Mouse (Mus musculus): ENCODE data around the gene Keap1. TPM values are rescaled to one million over a fixed set of nuclear protein-coding genes. Genes with fewer than 3 reads are reported as not detected.
"Not testable (repeated sequence)": the region's sequence is repeated elsewhere in the genome, so short reads cannot be mapped to it uniquely, and the experiment has no call there.

Gene Keap1
- total RNA-seq, 2 experiments from 2014 or later, result 57.2 to 58.1 TPM

DNA sequence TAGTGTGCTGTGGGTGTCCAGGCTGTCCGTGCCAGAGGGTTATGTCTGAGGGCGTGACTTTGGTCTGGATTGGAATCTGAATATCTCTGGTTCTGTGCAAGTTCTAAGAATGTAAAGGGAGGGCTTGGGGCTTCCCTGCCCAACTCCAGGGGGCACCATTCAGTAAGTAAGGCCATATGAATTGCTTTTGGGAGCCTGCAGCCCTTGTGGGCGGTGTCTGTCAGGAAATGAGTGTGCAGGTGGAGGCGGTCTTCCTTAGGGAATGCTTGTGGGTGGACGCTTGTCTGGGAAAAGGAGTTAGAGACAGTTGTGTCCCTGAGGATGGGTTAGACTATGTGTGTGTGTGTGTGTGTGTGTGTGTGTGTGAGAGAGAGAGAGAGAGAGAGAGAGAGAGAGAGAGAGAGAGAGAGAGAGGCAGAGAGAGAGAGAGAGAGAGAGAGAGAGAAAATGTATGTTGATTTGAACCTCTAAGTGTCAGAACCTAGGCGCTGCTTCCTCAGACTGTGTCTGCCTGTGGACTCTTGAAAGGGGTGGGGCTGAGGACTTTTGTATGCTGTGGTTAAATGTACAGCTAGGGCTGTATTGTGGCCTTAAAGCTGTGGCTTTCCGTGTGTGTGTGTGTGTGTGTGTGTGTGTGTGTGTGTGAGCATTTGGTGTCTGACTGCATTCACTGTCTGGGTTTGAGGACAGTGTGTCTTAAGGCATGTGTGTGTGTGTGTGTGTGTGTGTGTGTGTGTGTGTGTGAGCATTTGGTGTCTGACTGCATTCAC lies 43.2 kb downstream of the Keap1 start:
- DNase-seq, result not testable (repeated sequence)

DNA sequence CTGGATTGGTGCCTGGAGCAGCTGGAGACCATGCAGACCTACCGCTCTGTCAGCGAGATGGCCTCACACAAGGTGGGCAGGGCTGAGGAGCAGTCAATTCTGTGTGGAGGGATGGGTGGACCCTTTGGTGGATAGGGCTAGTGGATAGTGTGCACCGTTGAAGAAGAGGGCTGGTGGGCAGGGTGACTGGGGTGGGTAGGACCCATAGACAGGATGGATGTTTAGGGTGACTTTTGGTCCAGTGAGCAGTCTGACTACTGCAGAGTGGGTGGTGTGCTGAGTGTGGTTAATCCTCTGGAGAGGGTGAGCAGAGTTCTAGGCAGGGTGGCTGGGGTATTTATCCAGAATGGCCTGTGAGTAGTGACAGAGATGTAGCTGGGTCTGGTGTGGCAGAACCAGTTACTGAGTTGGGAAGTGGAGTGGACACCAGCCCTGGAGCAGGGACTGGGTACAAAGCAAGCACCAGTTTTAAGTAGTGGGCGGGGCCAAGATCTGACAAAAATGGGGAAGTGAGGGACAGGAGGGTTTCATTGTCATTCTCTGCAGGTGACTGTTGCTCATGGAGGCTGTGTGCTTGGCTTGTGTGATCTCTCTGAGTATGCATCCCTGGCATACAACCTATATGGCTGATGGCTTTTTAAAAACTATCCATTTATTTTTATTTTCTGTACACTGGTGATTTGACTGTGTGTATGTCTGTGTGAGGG lies 44.2 kb downstream of the Keap1 start:
- no peak for DNase-seq

DNA sequence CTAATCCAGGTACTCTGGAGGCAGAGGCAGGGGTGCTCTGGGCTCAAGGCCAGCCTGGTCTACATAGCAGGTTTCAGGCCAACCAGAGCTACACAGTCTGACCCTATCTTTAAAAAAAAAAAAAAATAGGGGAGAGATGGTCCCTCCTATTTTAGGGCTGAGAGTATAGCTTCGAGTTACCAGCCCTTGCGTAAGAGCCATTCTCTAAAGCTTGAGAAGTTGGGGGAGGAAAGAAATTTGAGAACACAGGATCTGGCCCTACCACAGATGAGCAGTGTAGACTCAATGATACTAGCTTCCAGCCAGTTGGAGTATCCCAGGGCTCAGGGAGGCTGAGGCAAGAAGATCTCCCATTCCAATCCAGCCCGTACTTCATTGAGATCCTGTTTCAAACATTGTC lies 45.4 kb downstream of the Keap1 start:
- no peak for DNase-seq

DNA sequence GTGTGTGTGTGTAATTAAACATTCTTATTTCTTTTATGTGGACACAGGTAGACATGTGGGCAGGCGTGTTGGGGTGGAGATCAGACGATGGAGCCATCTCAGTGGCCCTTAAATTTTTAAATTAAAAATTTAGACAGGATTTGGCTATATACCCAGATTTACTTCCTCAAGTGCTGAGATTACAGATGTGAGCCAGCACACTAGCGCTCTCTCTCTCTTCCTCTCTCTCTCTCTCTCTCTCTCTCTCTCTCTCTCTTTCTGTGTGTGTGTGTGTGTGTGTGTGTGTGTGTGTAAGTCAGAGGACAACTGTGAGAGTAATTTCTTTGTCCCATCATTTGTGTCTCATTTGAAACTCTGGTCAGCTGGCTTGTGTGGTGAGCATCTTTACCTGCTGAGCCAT lies 48.5 kb downstream of the Keap1 start:
- no peak for DNase-seq

- DNase-seq, result no peak
Observed at GRCm38 (mm10) chr9:21189905-21190304, 49.3 kb downstream of the Keap1 start.

DNA sequence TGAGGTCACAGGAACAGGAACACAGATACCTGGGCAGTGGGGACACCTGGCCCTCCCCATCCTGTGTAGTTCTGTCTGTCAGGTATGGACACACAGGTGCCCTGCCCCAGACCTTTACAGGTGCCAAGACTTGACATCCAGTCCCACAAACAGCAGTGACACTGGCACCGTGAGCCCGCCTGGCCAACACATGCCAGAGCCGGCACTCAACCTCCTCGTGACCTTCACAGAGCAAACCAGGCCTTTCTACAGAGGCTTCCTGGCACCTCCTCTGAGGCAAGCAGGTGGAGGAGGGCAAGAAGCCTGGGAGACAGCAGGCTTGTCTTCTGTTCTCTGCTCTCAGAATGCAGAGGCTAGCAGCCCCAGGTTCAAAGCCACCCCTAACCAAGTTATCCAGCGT lies 53.7 kb downstream of the Keap1 start:
- no peak for DNase-seq

GRCm38 (mm10) chr9:21184733-21185132 lies 54.4 kb downstream of the Keap1 start:
- no peak for DNase-seq

GRCm38 (mm10) chr9:21183905-21184413 lies 55.2 kb downstream of the Keap1 start:
- peak; percentile 21 to 40 for DNase-seq

- no peak for DNase-seq
Observed at GRCm38 (mm10) chr9:21183421-21183820, 55.7 kb downstream of the Keap1 start.

- no peak for DNase-seq
Observed at GRCm38 (mm10) chr9:21181421-21182220, 57.5 kb downstream of the Keap1 start.

DNA sequence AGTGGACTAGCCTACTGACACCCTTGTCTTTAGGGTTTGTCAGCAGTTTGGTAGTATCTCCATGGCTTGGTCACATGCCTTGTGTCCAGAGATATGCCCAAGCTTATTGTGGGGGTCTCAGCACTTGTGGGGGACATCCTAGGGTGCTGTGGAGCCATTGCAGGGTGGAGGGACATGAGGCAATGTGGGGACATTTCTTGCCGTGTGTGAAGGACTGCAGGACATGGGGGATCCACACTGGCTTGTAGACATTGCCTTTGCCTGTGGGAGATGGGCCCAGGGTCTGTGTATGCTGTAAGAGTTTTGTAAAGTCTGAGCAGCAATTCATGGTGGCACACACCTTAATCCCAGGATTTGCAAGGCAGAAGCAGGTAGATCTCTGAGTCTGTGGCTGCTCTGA lies 58.3 kb downstream of the Keap1 start:
- no peak for DNase-seq

- DNase-seq, result no peak
Observed at GRCm38 (mm10) chr9:21180402-21180801, 58.8 kb downstream of the Keap1 start.

Other genes with a start within 250 kb of the Keap1 start
- 10 to 100 TPM; 61.1 to 65.8 TPM for gene Mrpl4, start 236.6 kb downstream of the Keap1 start, total RNA-seq (2021)
- 1 to 10 TPM; 1.9 to 3.6 TPM for gene Icam1, start 223.4 kb downstream of the Keap1 start, total RNA-seq (2021)
- gene Icam4, start 210.0 kb downstream of the Keap1 start, total RNA-seq (2021), result 1 to 10 TPM in 1 of 2 experiments, under 1 TPM in 1; 0.63 to 1.2 TPM
- 100 to 1,000 TPM; 360 to 373 TPM for gene Icam5, start 207.3 kb downstream of the Keap1 start, total RNA-seq (2021)
- gene Zglp1, start 172.3 kb downstream of the Keap1 start, total RNA-seq (2021), result not detected
- gene Gm49373, start 166.3 kb downstream of the Keap1 start, total RNA-seq (2021), result 1 to 10 TPM; 2.5 to 2.9 TPM
- gene Fdx1l, start 165.7 kb downstream of the Keap1 start, total RNA-seq (2021), result 10 to 100 TPM; 56.0 to 64.5 TPM
- 1 to 10 TPM; 4.8 to 5.0 TPM for gene Gm38431, start 147.4 kb downstream of the Keap1 start, total RNA-seq (2021)
- 10 to 100 TPM; 29.9 to 31.5 TPM for gene Raver1, start 147.4 kb downstream of the Keap1 start, total RNA-seq (2021)
- 10 to 100 TPM; 14.6 to 18.0 TPM for gene Tyk2, start 108.1 kb downstream of the Keap1 start, total RNA-seq (2021)
- 100 to 1,000 TPM; 142 to 150 TPM for gene Cdc37, start 89.4 kb downstream of the Keap1 start, total RNA-seq (2021)
- gene Pde4a, start 73.6 kb downstream of the Keap1 start, total RNA-seq (2021), result 10 to 100 TPM; 84.2 to 86.8 TPM
- 10 to 100 TPM; 11.1 to 11.2 TPM for gene S1pr5, start 9.1 kb upstream of the Keap1 start, total RNA-seq (2021)
- gene Atg4d, start 25.9 kb upstream of the Keap1 start, total RNA-seq (2021), result 10 to 100 TPM; 38.8 to 40.9 TPM
- gene Kri1, start 48.6 kb upstream of the Keap1 start, total RNA-seq (2021), result 10 to 100 TPM; 48.1 to 50.2 TPM
- 10 to 100 TPM; 53.0 to 62.9 TPM for gene Cdkn2d, start 52.0 kb upstream of the Keap1 start, total RNA-seq (2021)
- under 1 TPM; 0.35 to 0.57 TPM for gene Ap1m2, start 73.0 kb upstream of the Keap1 start, total RNA-seq (2021)
- gene Slc44a2, start 81.3 kb upstream of the Keap1 start, total RNA-seq (2021), result 10 to 100 TPM; 49.6 to 56.3 TPM
- gene Ilf3, start 128.5 kb upstream of the Keap1 start, total RNA-seq (2021), result 100 to 1,000 TPM in 1 of 2 experiments, 10 to 100 TPM in 1; 80.8 to 107 TPM
- gene Qtrt1, start 172.5 kb upstream of the Keap1 start, total RNA-seq (2021), result 10 to 100 TPM; 36.6 to 44.2 TPM
- gene Dnm2, start 185.5 kb upstream of the Keap1 start, total RNA-seq (2021), result 10 to 100 TPM; 58.1 to 70.6 TPM

All from layer of hippocampus, postnatal 36 days (tissue).